Mouse (Mus musculus) cortical plate, adult 2 months (tissue): ENCODE measurements around the gene Cdk17. TPM values are rescaled to one million over a fixed set of nuclear protein-coding genes. Genes with fewer than 3 reads are reported as not detected.

Source experiments
- H3K27ac ChIP-seq: fragments of 200-500 bp; 2 replicates; pipeline ENCODE4 v1.5.1; 2012; ENCODE audit warnings: low read length, control low read depth, inconsistent platforms; ENCODE audit not compliant: insufficient read depth
- H3K4me1 ChIP-seq: fragments of 200-500 bp; 2 replicates; pipeline ENCODE4 v1.6.1; 2011; ENCODE audit warnings: low read length; ENCODE audit not compliant: control insufficient read depth, insufficient read depth
- H3K4me3 ChIP-seq: fragments of 200-500 bp; 2 replicates; pipeline ENCODE4 v1.5.1; 2011; ENCODE audit warnings: mild to moderate bottlenecking, low read length, control low read depth; ENCODE audit not compliant: insufficient read depth
- CTCF ChIP-seq: fragments of 200-500 bp; IDR thresholded peaks from 2 replicates; pipeline ENCODE4 v1.5.1; 2011; ENCODE audit warnings: mild to moderate bottlenecking, control low read depth, low read length; ENCODE audit not compliant: insufficient read depth; ENCODE audit errors: extremely low read depth
- POLR2A ChIP-seq: fragments of 200-500 bp; IDR thresholded peaks from 2 replicates; pipeline ENCODE4 v1.6.1; 2011; ENCODE audit warnings: mild to moderate bottlenecking, low read length, control low read depth; ENCODE audit not compliant: insufficient read depth; ENCODE audit errors: extremely low read depth
- polyA plus RNA-seq: library from polyadenylated mRNA; depleted of rRNA; stranded (reverse); fragments of >200 nt; gene quantifications from 2 replicates; pipeline ENCODE4 v1.2.3, GENCODE M21; 2012; rRNA removed

The Cdk17 gene
- 134 and 142 TPM in 2 replicates for polyA plus RNA-seq

DNA sequence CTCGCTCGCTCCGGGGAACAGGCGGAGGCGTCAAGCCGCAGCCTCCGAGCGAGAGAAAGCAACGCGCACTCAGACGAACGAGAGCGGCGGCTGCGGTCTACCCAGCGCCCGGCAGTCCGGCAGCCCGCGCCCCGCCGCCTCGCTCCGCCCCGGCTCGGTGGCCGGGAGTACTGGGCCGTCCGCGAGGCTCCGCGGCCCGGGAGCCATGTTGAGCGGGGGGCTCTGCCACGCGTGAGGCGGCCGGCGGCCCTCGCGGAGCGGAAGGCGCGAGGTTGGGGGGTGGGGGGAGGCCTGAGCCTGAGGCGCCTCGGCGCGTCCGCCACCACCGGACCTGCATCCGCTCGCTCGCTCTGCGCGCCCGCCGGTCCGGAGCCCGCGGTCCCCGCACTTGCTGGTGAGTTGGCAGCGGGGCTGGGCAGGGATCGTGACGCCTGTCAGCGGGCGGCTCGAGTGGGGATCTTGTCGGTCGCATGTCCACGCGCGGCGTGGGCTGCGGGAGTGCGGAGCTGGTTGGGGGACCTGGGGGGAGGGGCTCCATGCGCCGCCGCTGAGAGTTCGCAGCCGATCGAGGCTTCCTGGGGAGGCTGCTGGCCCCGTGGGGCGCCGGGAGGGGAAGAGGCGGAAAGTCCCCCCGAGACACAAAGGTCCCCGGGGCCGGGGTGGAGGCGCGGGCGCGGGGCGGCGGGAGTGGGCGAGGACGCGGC is at the start of gene Cdk17:
Gene Cdk17, plus strand, starts transcription at position 69 of the 704 bp plus-strand sequence.
- peak within 1 kb of the TSS; percentile 100 for H3K27ac ChIP-seq
- H3K4me1 ChIP-seq, result peaks cover 4% of the 10 kb centered on the region; the same call in 1 of the 2 replicates
- no peak for TF ChIP-seq CTCF
- peak; percentile 72; the same call in 1 of the 2 replicates for TF ChIP-seq POLR2A
- H3K4me3 ChIP-seq, result peak within 1 kb of the TSS; percentile 98

DNA sequence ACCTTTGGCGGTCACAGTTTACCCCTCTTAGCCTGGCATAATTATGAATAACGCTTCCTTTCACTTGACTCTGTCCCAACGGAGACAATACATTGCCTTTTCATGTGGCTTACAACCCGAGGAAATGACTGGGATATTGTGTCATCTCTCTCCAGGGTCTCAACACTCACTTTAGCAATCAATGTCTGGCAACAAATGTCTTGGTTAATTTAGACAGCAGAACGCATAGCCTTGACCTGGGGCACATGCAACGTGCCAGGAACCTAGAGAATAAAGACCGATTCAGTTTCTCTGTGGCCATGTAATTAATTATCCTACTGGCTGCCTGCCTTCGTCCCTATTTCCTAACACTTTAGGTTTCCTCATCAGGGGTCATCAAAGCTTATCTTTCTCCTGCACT is 49.3 kb upstream of the Cdk17 start:
- no peak for TF ChIP-seq CTCF
- TF ChIP-seq POLR2A, result no peak

DNA sequence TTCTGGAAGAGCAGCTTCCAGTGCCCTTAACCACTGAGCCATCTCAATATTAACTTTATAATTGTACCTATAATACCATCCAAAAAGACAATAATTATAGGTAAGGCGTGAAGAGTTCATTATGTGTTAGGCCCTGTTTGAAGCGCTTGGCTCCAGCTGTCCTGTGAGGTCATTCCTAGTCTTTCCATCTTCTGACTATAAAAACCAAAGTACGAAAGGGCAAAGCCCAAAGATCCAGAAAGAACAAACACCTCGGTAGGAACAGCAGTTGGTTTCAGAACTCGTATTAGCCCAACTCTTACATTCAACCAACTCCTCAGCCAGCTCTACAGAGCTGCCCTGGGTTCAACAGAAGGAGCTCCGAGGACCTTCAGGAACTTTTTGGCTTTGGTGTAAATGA is 48.7 kb upstream of the Cdk17 start:
- no peaks in the 10 kb centered on the region for H3K4me1 ChIP-seq
- no peak overlapping the region for H3K27ac ChIP-seq
- TF ChIP-seq POLR2A (no peak), CTCF (no peak)

More for the DNA sequence above, 49.3 kb upstream of the Cdk17 start:
- H3K4me1 ChIP-seq, result no peaks in the 10 kb centered on the region
- no peak overlapping the region for H3K4me3 ChIP-seq
- H3K27ac ChIP-seq, result no peak overlapping the region

DNA sequence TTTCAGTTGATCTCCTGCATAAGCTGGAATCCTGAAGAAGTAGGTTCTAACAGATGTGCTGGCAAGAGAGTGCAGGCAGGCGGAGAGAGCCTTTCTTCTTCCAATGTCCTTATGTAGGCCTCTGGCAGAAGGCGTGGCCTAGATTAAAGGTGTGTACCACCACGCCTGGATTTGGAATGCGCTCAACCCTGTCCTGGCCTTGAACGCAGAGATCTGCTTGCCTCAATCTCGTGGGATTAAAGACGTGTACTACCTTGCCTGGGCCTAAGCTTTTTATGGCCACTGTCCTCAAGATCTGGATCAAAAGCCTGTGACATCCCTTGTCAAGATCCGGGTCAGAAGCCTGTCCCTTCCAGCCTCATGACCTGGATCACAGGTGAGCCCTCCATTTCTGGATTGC is 46.7 kb upstream of the Cdk17 start:
- no peak overlapping the region for H3K27ac ChIP-seq
- no peak overlapping the region for H3K4me3 ChIP-seq
- H3K4me1 ChIP-seq, result no peaks in the 10 kb centered on the region
- TF ChIP-seq CTCF, result no peak
- TF ChIP-seq POLR2A, result no peak

More for the DNA sequence above, 48.7 kb upstream of the Cdk17 start:
- H3K4me3 ChIP-seq, result no peak overlapping the region

DNA sequence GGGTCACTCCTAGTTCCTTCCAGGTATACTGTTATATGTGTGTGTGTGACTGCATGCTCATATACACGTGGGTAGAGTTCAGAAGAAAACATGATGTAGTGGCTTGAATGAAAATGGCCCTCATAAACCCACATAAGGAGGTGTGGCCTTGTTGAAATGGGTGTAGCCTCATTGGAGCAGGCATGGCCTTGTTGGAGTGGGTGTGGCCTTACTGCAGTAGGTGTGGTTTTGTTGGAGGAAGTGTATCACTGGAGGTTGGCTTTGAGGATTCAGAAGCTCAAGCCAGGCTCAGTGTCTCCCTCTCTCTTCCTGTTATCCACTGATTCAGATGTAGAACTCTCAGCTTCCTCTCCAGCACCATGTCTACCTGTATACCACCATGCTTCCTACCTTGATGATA is 45.9 kb upstream of the Cdk17 start:
- TF ChIP-seq POLR2A, result no peak
- TF ChIP-seq CTCF, result no peak
- Histone ChIP-seq H3K4me3 (no peak overlapping the region), H3K27ac (no peak overlapping the region), H3K4me1 (no peaks in the 10 kb centered on the region)

DNA sequence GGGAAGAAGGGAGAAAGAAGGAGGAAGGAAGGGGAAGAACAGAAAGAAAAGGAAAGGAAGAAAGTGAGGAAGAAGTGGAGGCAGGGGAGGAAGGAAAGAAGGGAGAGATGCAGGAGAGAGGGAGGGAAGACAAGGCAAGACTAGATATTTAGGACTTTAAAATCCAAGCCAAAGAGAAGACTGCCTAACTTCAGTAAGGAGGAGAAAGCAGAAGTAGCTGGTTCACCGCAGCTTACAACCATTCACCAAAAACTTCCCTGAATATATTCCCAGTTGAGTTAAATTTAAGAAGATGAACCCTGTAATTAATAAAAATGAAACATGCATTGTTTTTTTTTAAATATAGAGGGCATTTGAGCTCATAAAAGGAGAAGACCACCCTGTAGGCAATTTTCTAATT is 44.9 kb upstream of the Cdk17 start:
- H3K4me1 ChIP-seq, result peaks cover 2% of the 10 kb centered on the region; the same call in 1 of the 2 replicates
- no peak overlapping the region for H3K4me3 ChIP-seq
- TF ChIP-seq POLR2A (no peak), CTCF (no peak)
- no peak overlapping the region for H3K27ac ChIP-seq

DNA sequence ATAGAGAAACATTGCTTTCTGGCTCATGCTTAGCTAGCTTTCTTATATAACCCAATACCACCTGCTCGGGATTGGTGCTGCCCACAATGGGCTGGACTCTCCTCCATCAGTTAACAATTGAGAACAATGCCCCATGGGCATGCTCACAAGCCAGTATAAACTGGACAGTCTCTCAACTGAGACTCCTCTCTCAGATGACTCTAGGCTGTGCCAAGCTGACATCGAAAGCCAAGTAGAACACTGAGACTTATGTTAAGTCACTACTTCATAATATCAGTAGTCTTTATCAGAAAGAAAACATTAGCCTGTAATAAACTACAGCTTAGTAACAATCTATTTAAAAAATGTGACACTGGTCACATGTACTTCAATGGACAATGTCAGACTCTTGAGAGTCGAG is 44.0 kb upstream of the Cdk17 start:
- TF ChIP-seq CTCF (no peak), POLR2A (no peak)
- H3K4me1 ChIP-seq, result peaks cover 2% of the 10 kb centered on the region; the same call in 1 of the 2 replicates
- H3K4me3 ChIP-seq, result no peak overlapping the region
- no peak overlapping the region for H3K27ac ChIP-seq

DNA sequence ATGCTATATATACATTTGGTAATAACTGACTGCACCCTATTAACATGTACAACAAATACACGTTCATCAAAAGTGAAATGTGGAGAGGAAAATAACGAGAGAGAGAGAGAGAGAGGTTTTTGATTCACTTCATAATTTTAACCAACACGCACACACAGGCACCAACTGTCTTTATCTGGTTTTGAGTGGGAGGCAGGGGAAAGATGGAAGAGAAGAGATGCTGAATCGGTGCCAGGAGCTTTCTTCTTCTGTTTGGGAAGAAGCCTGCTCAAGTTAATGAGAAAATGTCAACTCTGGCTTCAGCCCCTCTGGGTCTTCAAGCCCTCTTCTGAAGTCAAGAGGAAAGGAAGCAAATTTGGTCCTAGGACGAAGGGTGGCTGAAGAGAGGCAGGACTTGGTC is 40.9 kb upstream of the Cdk17 start:
- peak overlapping the region; percentile 69; the same call in 1 of the 2 replicates for H3K27ac ChIP-seq
- H3K4me3 ChIP-seq, result no peak overlapping the region
- TF ChIP-seq POLR2A (no peak), CTCF (no peak)
- H3K4me1 ChIP-seq, result peaks cover 5% of the 10 kb centered on the region

DNA sequence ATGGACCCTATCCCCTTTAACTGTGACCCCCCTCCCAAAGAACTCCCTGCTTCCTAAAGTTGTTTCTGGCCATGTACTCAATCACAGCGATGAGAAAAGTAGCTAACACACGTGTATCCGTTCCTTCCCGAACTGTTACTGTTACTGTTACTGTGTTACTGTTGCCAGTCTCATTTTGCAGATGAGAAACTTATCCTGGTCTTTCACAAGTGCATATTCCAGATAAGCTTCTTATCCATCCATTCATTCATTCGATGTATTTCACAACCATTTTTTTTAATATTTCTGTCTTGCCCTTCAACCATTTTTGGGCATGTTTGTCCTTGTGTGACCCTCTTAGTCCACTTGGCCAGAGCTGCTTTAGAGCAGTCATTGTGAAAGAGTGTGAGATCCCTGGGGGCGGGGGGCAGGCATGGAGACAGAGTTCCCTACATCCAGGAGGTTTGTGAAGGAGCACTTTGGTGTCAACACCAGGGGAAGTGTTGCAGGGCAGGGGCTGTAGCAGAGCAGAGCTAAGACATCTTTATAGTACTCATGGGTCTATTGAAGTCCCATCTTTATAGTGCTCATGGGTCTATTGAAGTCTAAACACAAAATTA is 39.3 kb upstream of the Cdk17 start:
- Histone ChIP-seq H3K4me3 (no peak overlapping the region), H3K4me1 (peaks cover 5% of the 10 kb centered on the region), H3K27ac (no peak overlapping the region)
- TF ChIP-seq POLR2A (no peak), CTCF (no peak)

DNA sequence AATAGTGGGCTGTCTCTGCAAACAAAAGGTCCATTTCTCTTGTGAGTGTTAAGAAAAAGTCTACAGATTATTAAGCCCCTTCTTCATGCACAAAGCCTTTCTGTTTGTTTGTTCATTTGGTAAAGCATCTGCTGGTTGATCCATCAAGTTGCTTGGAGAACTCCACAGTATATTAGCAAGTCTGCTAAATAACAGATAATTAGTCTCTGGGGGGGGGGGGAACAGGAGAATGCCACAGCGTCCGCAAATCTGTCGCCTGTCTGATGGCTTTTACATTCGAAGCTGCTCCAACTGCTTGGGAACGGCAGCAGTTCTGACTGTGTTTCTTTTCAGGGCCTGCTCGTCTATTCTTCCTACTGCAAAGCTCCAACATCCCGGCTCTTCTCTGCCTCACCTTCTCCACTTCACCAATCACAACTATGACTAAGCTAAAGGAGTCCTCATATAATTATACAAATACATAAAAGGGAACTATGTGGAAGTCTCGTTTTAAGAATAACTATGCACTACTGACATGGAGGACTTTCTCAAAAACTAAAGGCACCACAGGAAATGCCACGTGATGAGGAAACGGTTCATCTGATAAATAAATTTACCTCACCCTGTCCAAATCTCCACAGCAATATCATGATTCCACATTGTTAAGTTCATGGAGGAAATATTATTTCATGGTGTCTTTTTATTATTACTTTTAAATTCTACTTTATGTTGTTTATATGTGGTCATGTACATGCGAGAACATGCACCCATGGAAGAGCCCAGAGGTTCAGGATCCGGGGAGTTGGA is 38.1 kb upstream of the Cdk17 start:
- TF ChIP-seq CTCF, result no peak
- TF ChIP-seq POLR2A, result no peak
- H3K4me3 ChIP-seq, result no peak overlapping the region
- H3K27ac ChIP-seq, result no peak overlapping the region
- H3K4me1 ChIP-seq, result peaks cover 5% of the 10 kb centered on the region
